Mouse (Mus musculus): Measurements from ENCODE around the gene Col15a1.

Gene Col15a1

DNA sequence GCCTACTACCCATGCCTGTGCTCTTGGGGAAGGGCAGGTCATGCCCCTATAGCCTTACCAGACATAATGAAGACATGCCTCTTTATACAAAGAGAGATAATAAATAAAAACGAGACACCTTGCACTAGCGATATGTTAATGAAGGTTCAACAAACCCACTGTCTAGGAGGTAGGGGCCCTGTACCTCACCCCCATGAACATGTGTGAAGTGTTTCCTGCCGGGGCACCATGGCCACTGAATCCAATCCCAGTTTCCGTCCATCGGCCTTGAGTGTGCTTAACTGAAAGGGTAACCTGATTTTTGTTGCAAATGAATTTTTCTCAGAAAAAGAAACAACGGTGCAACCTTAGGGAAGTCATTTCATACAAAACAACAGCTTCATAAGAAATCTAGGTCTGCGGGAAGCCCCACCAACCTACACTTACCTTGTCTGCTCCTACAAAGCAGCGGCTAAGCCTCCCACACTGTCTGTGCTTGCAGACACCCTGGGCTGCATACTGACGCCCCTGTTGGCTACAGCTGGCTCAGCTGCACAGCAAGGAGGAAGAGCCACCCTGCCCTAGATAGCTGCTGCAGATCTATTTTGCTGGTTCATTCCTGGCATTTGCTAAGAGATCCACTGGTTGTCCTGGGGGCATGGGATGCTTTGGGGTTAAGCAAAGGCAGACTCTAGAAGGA lies 64.6 kb downstream of the Col15a1 start:
- CTCF ChIA-PET: no interaction called here

DNA sequence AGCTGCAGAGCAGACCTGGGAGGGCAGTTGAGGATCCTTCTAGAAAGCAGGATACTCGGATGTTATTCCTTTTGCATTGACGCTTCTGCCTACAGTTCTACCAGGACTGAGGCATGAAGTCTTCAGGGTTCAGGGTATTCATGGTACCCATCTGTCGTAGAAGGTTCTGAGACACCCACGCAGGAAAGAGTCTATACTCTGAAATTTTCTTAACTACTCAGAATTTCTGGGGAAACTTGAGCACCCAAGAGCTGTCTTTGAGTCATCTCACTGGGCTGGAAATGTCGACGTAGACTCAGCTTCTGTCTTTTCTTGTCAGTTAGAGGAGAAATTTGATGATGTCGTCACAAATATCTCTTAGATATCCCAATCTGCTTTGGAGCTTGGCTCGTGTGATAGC lies 65.8 kb downstream of the Col15a1 start:
- CTCF ChIA-PET: interaction anchor here (1.6 kb wide), 1 partner anchor 78 kb away, joined by 3 read pairs; no protein-coding TSS in a partner anchor

DNA sequence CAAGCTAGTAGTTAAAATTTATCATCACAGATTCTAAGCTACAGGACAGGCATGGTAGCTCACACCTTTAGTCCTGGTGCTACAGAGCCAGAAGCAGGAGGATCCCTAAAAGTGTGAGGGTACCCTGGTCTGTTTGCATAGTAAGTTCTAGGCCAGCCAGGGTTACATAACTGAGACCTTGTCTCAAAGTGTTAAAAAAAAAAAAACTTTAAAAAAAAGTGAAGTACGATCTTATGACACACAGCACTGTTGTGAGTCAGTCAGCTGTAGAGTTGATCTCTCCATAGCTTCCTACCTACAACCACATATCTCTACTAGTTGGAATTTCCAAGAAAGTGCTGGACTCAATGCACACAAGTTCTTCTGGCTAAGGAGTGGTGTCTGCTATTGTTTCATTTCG lies 67.0 kb downstream of the Col15a1 start:
- CTCF ChIA-PET: interaction anchor here (0.6 to 1.6 kb wide), 4 partner anchors 22 to 578 kb away, joined by 3 to 8 read pairs (median 4); no protein-coding TSS in a partner anchor

DNA sequence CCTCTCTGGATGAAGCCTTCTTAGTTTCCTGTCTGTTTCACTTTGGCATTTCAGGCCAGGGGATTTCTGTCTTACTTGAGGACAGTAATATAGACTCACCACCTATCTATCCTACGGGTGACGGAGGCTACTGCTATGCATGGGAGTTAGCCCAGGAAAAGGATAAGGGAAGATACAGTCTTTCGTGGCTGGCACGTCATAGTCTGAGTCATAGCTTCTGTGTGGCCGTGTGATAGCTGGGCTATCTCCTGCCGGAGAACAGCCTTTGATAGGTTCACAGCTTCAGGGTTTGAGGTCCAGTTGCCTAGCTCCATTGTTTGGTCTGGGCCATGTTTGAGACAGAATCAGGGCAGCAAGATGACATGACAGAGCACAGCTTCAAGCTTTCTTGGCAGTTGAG lies 70.4 kb downstream of the Col15a1 start:
- CTCF ChIA-PET: no interaction called here

DNA sequence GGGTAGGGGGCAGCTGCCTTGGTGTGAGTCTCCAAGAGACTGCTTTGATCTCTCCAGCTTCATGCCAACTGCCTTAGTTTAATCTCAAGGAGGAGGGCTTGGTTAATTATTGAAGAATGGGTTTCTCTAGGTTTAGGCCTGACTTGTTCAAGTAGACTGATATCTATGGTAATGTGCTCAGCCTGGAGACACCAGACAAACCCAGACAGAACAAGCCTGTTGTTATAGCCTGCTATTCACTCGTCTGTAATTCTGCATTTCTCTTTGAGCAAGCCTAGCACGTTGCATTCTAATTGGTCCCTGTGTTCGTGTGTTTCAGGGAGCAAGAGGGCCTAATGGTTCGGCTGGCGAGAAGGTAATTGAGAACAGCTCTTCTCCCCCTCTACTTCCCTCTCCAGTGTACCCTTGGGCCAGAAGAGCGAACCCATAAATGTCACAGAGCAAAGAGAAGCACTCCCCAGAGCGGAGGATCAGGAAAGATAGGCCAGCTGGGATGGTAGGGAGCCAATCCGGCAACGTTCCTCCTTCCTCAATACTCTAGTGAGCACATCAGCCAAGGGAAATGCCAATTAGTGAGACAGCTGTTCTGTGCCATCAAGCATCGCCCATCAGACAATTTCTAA lies 71.2 kb downstream of the Col15a1 start:
- CTCF ChIA-PET: no interaction called here

DNA sequence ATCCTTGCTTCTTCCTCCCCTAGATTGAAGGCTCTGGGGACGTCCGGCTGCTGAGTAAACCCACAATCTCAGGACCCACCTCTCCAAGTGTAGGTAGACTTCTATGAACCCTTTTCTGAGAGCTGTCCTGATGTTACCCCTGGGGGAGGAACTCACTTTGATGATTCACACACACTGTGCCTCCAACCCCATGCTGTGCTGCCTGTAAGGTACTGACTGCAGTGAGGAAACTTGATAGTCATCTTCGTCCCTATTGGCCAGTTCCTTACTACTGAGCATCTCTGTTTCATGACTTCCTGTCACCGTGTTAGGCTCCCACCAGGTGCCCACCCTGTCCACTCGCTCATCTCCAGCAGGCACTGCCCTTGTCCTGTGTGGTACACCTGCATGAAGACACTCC lies 72.2 kb downstream of the Col15a1 start:
- CTCF ChIA-PET: no interaction called here

DNA sequence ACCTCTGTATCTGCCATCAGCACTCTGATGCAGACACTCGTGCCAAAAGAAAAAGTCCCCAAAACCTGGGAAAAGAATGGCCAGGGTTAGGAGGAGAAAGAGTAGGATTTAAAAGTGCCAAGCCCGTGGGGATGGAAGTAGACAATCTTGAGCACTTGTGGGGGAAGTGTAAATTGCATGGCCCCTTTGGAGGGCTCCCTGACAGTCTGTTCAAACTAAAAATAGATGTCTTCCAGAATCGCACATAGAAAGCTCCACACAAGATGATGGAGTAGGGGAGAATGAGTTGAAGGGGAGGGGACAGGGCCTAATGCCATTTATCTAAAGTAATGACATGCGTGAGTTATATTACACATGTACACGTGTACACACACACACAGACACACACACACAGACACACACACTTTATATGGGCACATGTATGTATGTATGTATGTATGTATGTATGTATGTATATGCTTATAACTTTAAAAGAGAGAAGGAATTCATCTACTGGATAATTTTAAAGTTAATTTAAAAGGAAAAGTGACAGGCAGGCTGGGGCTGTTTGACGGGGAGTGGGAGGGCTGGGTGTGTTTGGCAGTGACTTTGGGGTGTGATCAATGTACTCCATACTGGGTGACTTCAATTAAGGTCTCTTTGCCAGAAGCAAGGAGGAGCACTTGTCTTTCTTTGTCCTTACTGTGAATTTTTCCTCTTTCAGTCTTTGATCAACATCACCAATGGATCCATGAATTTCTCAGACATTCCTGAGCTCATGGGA lies 74.1 kb downstream of the Col15a1 start:
- CTCF ChIA-PET: interaction anchor here (0.5 kb wide), 1 partner anchor 711 kb away, joined by 3 read pairs; no protein-coding TSS in a partner anchor

DNA sequence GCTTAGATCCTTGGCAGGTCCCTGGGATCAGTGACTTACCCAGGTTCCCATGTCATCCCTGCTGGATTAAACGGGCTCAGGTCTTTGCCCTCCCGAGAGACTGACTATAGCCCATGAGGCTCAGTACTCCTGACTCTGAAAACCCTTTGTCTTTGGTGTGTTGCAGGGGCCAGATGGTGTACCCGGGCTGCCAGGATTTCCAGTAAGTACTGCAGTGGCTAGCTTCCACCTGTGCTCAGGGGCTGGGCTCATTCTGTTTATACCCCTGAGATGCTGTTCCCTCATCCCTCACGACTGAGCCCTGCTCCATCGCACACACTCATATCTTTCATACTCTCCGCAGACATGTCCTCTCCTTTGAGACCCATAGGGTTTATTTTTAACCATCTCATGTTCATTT lies 76.3 kb downstream of the Col15a1 start:
- CTCF ChIA-PET: no interaction called here

DNA sequence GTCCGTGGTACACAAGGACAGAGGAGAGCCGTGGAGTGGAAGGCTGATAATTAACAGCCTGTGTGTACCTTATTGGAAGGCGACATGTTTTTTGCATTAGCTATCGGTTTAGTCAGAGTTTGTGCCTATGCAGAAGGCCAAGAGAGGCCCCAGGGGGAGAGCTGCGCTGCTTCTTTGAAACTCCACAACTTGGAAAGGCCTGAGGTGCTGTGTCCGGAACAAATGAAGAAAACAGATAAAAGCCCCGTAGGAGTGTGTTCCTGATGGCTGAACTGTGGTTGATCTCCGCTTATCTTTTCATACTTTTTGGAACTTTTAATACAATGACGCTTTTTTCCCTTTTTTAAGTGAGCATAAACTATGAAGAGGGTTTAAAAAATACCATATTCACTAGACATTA lies 76.9 kb downstream of the Col15a1 start:
- CTCF ChIA-PET: no interaction called here

DNA sequence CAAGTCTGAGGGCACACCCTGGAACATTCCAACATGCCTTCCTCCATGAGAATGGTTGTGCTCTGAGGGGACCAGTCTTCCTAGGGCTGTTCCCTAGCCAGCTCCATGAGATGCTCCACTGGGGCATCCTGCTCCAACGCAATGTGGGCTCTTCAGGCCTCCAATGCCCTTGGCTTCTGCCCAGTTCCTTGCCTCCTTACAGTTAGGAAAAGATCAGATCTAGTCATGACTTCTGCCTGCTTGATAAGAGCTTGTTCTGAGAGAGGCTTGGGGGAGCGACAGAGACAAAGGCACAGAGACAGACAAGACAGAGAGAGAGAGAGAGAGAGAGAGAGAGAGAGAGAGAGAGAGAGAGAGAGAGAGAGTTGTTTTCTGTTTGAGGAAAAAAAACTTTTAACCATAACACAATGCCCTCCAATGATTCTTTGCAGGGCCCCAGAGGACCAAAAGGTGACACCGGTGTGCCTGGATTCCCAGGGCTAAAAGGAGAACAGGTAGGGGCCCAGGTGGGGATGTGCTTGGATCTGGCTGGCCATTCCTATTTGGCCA lies 78.7 kb downstream of the Col15a1 start:
- CTCF ChIA-PET: no interaction called here

DNA sequence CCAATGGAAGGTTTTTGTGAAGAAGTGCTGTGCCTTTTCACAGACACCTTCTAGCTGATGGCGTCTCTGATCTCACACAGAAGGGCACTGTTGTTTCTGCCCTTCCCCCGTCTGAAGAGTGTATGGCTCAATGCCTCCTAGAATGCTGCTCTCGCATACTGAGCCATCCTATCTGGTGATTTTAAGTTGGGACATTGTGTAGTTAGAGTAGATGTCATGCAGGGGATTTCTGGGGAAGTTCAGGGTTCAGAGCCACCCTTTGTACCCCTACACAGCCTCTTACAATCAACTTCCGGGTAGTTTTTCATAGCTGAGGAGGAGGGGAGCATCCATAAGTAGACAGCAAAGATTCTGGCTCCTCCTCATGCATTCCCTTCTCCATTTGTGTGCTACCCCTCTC lies 79.5 kb downstream of the Col15a1 start:
- CTCF ChIA-PET: no interaction called here

DNA sequence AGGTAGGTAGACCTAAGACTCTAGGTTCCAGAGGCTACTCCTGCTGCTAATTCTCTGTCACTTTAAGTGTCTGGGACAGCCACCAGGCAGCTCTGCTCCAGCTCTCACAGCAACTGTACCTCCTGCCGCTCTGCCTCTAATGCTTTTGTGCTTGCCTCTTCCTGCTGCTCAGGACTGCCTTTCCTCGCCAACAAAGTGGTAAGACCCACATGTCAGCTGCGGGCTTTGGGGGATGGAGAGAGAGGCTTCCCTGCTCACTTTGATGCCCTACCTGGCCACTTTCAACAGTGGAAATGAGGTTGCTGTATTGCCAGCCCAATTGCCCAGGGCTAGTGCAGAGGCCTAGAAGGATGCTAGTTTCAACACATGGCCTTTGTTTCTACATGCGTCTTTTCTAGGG lies 80.3 kb downstream of the Col15a1 start:
- CTCF ChIA-PET: no interaction called here

DNA sequence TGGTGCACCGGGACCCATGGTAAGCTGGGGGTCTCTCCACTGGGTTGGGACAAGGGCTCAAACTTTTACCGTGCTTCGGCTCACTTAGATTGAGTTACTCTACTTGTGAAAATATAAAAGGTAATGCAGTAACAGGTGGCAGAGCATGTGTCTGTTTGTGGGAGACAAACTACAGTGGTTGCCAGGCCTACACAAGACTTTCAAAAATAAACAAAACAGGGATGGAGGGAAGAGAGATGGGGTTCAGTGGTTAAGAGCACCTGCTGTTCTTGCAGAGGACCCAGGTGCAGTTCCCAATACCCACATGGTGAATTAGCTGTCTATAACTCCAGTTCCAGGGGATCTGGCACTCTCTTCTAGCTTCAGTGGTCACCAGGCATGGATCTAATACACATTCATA lies 81.6 kb downstream of the Col15a1 start:
- CTCF ChIA-PET: no interaction called here

DNA sequence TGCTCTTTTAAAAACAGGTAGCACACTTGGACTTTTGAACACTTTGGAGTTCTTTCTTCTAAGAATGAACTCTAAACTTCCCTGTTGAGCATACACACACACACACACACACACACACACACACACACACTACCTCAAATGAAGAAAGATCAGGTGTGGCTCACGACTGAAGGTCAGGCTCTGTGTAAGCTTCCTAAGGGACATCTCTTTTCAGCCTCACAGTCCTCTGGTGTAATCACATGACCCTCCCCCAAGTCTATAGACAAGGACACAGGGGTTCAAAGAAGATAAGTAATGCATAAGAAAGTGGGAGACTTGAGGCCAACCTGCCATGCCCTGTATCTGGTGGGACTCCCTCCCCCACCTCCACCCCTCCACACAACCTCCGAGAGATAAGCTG lies 82.5 kb downstream of the Col15a1 start:
- CTCF ChIA-PET: no interaction called here

DNA sequence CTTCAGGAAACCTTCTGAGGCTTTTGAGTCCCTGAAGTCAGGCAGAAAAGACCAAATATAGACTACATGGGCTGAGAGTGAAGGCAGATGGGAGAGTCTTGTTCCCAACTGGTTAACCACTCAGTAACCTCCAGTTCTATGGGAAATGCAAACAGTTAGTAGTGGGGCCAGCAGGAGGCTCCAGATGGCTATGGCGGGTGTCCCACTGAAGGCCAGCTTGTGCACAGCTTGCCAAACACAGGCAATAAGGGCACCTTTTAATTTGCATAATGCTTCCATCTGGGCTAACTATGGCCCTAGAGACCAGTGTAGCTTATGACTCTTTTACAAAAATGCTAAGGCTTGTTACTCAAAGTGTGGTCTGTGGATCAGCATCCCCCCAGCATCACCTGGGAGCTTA lies 83.1 kb downstream of the Col15a1 start:
- CTCF ChIA-PET: interaction anchor here (0.7 kb wide), 1 partner anchor 109 kb away, joined by 3 read pairs; no protein-coding TSS in a partner anchor

DNA sequence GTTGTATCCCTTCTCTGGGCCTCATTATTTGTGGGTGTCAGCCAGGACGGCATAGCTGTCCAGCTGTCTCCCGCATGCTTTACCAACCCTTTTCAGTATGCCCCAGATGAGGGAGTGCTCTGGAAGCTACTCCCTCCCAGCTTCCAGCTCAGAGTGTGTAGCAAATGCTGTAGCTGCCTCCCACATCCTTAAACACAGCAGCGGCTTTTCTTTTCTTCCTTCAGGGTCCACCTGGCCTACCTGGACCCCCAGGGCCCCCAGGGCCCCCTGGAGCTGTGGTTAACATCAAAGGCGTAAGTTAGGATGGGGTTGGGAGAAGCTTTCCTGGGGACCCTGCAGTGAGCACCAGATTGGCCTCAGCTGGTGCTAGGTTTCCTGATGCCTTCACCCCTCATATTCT lies 85.0 kb downstream of the Col15a1 start:
- CTCF ChIA-PET: no interaction called here

DNA sequence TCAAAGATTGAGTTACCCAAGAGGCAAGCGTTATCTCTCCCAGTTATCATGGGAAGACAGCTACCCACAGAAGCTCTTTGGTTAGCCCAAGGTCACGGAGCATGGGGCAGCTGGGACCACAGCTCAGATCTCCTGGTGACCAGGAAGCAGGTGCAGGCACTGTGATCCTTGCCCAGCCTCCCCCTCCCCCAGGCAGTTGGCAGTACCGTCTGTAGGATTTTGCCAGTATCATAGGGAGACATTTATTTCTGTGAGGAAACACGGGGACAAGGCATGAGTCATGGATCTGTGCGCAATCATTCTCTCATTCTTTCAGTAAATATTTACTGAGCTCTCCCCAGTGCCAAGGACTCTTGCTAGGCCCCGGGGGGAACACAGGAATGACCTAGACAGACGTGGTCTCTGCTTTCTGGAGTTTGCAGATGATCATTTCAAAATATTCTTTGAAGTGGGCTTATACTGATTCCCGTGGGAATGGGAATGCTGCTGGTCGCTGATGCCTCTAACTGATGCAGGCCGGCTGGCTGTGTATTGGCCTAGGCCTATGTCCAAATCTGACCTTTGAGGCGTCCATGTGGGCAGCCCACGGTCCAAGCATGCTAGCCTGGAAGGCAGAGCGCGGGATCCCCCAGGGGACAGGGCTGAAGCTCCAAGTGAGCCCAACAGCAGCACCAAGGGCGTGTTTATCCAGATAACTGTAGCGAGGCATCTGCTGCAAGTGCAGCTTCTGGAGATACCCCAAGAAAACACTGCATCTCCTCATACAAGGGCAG lies 86.0 kb downstream of the Col15a1 start:
- CTCF ChIA-PET: interaction anchor here (0.5 to 0.6 kb wide), 2 partner anchors 57 to 1257 kb away, joined by 3 read pairs; no protein-coding TSS in a partner anchor

DNA sequence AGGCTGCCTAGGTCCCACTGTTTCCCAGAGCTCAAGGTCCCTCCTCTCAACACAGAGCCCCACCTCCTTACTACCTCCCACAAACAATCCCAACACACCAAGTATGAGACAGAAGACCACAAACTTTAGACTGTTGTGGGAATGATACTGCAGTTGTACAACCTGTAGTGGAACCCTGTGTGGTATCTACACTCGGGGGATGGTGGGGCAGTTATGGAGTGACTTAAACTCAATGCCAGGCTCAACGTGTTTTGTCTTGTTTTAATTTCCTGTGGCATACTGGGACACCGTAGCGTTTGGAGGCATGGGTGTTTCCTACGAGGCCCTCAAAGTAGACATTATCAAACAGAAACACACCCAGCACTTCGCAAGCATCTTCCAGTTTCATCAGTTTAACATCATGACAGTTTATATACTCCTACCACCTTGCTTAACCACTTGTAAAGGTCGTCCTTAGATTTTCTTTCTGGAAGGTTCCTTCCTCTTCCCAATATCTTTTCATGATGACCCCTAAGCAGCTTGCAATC lies 86.6 kb downstream of the Col15a1 start:
- CTCF ChIA-PET: interaction anchor here (0.5 to 0.6 kb wide), 2 partner anchors 56 to 1256 kb away, joined by 3 read pairs; no protein-coding TSS in a partner anchor

DNA sequence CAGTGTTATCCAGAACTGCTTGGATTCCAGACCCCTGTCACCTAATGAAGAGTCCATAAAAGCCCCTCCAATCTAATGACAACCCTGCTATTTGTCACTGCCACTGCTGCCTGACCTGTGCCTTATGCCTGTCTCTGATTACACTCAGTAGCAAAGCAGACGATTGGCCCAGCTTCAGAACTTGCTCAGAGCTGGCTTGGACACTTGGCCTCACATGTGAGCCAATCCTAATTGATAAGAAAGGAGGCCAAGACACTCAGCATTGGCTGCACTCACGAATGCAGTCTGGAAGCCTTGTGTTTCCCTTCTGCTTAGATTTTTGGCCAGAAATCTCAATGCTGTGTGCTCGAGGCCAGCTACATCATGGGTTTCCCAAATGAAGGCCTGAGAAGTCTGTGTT lies 87.6 kb downstream of the Col15a1 start:
- CTCF ChIA-PET: no interaction called here

DNA sequence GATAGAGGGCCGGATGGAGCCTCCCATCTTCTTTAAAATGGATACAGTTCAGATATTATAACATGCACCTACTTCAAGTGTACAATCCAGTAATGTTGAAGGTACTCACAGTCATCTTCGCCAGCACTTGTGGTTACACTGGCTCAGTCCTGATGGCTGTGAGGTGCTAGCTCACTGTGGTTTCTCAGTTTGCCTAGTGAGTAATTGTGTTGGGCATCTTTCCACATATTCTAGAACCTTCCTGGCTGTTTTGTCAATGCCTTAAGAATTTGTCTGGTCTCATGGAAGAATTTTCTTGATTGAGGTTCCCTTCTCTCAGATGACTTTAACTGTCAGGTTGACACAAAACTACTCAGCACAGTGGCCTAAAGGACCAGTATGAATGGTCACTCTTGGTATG lies 92.7 kb downstream of the Col15a1 start:
- CTCF ChIA-PET: no interaction called here

DNA sequence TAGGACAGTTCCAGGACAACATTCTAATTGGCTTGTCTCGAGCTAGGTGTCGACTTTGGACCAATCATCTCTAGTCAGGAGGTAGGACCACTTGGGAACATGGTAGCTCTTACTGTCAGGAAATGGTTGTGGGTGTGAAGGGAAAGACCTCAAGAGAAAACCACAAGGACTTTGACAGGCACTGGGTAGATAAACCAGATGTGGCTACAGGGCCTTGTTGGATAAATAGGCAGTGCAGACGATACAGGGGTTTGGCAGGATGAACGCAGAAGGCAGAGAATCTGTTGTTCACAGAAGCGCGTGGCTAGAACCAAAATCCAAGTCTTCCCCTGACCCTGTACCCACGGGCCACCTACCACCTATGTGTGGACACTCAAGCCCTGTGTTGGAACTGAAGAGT lies 94.6 kb downstream of the Col15a1 start:
- CTCF ChIA-PET: interaction anchor here (0.5 kb wide), 1 partner anchor 13 kb away, joined by 3 read pairs; no protein-coding TSS in a partner anchor

Measured in spleen, embryonic (tissue).